Mouse (Mus musculus) embryonic facial prominence, embryonic 10.5 days (tissue): ENCODE data around the gene Nupl2. TPM values are rescaled to one million over a fixed set of nuclear protein-coding genes. Genes with fewer than 3 reads are reported as not detected.

Experiments
- DNase-seq: peaks from one replicate; pipeline ENCODE4 v3.0.0-alpha.2; 2017; ENCODE audit warnings: low spot score
- H3K27ac ChIP-seq: fragments of 300-500 bp; sonication (generic); replicated peaks from 2 replicates; pipeline ENCODE4 v1.5.1; 2016; ENCODE audit warnings: mild to moderate bottlenecking
- H3K27me3 ChIP-seq: fragments of 300-500 bp; sonication (generic); replicated peaks from 2 replicates; pipeline ENCODE4 v1.6.1; 2016; ENCODE audit warnings: low read depth, mild to moderate bottlenecking; ENCODE audit not compliant: poor library complexity, severe bottlenecking
- H3K36me3 ChIP-seq: fragments of 300-500 bp; sonication (generic); replicated peaks from 2 replicates; pipeline ENCODE4 v1.6.1; 2016; ENCODE audit warnings: mild to moderate bottlenecking, moderate library complexity
- H3K4me1 ChIP-seq: fragments of 300-500 bp; sonication (generic); 2 replicates; pipeline ENCODE4 v1.6.1; 2016
- H3K4me3 ChIP-seq: fragments of 300-500 bp; sonication (generic); 2 replicates; pipeline ENCODE4 v1.5.1; 2016; ENCODE audit warnings: mild to moderate bottlenecking, moderate library complexity
- H3K9me3 ChIP-seq: fragments of 300-500 bp; sonication (generic); 2 replicates; pipeline ENCODE4 v1.6.1; 2016; ENCODE audit warnings: mild to moderate bottlenecking
- WGBS: fragments of 180-500 bp; shearing (Covaris S2); methylation state at CpG from one replicate; pipeline ENCODE4 v1.1.7; 2016; 5-methylcytosine and 5-hydroxymethylcytosine counted together
- polyA plus RNA-seq: library from polyadenylated mRNA; unstranded; fragments of >200 nt; fragmentation: Nextera tagmentation; extraction: Ambion mirVana; gene quantifications from 2 replicates; pipeline ENCODE4 v1.2.1, GENCODE M21; 2016

Nupl2 gene
- polyA plus RNA-seq, 1 experiment from 2014 or later, result 21.0 TPM

- Histone ChIP-seq H3K27ac (no peak overlapping the region), H3K9me3 (no peaks in the 10 kb centered on the region), H3K4me3 (no peak overlapping the region), H3K36me3 (no peaks in the 10 kb centered on the region), H3K27me3 (peaks cover 19% of the 10 kb centered on the region), H3K4me1 (no peaks in the 10 kb centered on the region)
- no peak for DNase-seq
- WGBS, result 90% methylated on average over 1 of the region's 1 CpGs
Observed at GRCm38 (mm10) chr5:24214900-24215299, 50.1 kb downstream of the Nupl2 start.

Other genes starting within 250 kb of the Nupl2 start
- gene Fam126a, start 134.3 kb upstream of the Nupl2 start, polyA plus RNA-seq, result 25.9 and 26.9 TPM in 2 replicates
- 61.2 and 64.4 TPM in 2 replicates for gene Klhl7, start 64.4 kb upstream of the Nupl2 start, polyA plus RNA-seq
- 10.9 and 13.7 TPM in 2 replicates for gene Kcnh2, start 186.6 kb downstream of the Nupl2 start, polyA plus RNA-seq
- 7.6 and 7.7 TPM in 2 replicates for gene Nos3, start 199.8 kb downstream of the Nupl2 start, polyA plus RNA-seq
- gene Atg9b, start 227.2 kb downstream of the Nupl2 start, polyA plus RNA-seq, result 0.69 and 0.83 TPM in 2 replicates
- gene Abcb8, start 228.7 kb downstream of the Nupl2 start, polyA plus RNA-seq, result 53.6 and 57.2 TPM in 2 replicates
- 0.31 and 0.34 TPM in 2 replicates for gene Asic3, start 248.4 kb downstream of the Nupl2 start, polyA plus RNA-seq